Mouse (Mus musculus) E14TG2a.4 (cell line): Measurements from ENCODE around the gene Mbnl1.

Experiments
- CTCF ChIP-seq: conservative IDR thresholded peaks from 2 replicates; pipeline ENCODE4 v1.5.1; 2014; ENCODE audit warnings: low read length
- NANOG ChIP-seq: IDR thresholded peaks from 2 replicates; pipeline ENCODE4 v1.6.1; 2014; ENCODE audit warnings: borderline replicate concordance, low read length, mixed read lengths

DNA sequence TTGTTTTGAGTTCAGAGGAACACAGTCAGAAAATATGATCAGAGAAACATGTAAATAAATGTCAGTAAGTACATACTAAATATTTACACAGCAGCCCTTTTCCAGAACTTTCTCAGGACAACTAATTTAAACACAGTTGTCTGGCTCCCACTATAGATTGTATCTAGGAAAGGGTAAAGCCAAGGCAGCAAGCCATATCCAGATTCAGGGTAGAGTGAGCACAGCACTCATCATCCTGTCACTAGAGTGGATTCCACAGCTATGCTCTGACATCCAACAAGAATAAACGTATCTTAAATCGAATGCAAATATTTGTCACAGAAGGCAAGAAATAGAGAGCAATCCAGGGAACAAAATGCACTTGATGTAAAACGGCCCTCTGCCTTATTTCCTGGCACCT, 165.9 kb downstream of the Mbnl1 start:
- TF ChIP-seq CTCF = no peak
- TF ChIP-seq NANOG = no peak
